ENCODE assay signal across 15 mouse cellular contexts in the genomic region with DNA sequence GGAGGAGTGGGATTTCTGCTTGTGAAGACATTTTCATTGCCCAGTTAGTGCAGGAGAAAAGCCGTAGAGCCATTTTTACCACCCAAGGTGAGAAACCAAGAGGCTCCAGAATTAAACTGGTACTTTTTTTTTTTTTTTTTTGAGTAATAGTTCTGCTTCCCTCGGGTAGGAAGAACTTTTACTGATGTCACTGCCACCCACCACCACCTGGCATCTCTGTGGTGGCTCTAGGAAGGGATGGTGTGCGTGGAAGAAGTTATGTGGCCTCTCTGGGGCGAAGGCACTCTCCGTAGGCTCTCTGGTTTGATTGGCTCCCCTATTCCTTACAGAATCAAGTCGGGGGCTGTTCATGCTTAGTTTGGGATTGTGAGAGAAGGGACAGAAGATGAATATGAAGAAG. TPM values are rescaled to one million over a fixed set of nuclear protein-coding genes. Genes with fewer than 3 reads are reported as not detected.
A peak's percentile ranks its signal among the peaks of the same experiment; 100 is the strongest.
DNase-seq lines count a peak whose midpoint lies in the region.
"Had no signal": no experiment of that assay in that cellular context is flagged by ENCODE, and none has a peak within 500 bp of the region (broad histone marks: within the 10 kb centered on the region; RNA-seq: fewer than 3 reads in every experiment).

No protein-coding gene starts in this region.

- intact Hi-C loops in left cerebral cortex, postnatal 4 days (cut with DNase I): no loop called here

- peak; percentile 54 to 68 for DNase-seq in left cerebral cortex, adult 18-20 months (ENCODE audit: low spot score in 2 of 2)
- no peak for DNase-seq in left cerebral cortex, postnatal 4 days
- peak; percentile 72 for DNase-seq in right cerebral cortex, adult 18-20 months
- DNase-seq in right cerebral cortex, postnatal 4 days: no peak
- DNase-seq in brain, adult 2 months (ENCODE audit: low read depth, low spot score): peak; percentile 73
- peak; percentile 36 for DNase-seq in telencephalon, adult 2 months (ENCODE audit: low read depth, low spot score)
- no peak for DNase-seq in natural killer cell, adult 2 months (ENCODE audit: low spot score in 2 of 2)
- DNase-seq: adrenal gland, adult 2 months; adrenal gland, postnatal 10 days; adrenal gland, postnatal 25 days; cerebellum, adult 11-12 months; cerebellum, adult 2 months; cerebellum, adult 9-10 months; cerebellum, postnatal 10 days; cerebellum, postnatal 25 days had no signal

RNA-seq across cellular contexts. Expression of gene Frmd6, which starts 17.3 kb away (rescaled TPM):
- 10 to 100 TPM; 54.6 to 58.1 TPM for total RNA-seq in left cerebral cortex, adult 18-20 months (2021)
- 10 to 100 TPM; 21.2 to 24.6 TPM for total RNA-seq in left cerebral cortex, postnatal 4 days (2021)

Comparison
In these comparisons a context has a peak if more than half of its experiments do, and no peak if none do; other contexts are left out.
1. DNase-seq: peak in left cerebral cortex, adult 18-20 months (2 of 2), right cerebral cortex, adult 18-20 months (single experiment), brain, adult 2 months (single experiment) and telencephalon, adult 2 months (single experiment); none in left cerebral cortex, postnatal 4 days (single experiment), right cerebral cortex, postnatal 4 days (single experiment) and natural killer cell, adult 2 months (0 of 2).